Mouse (Mus musculus) MEL (cell line): Measurements from ENCODE around the gene Setdb2.

Experiments
- BHLHE40 ChIP-seq: IDR thresholded peaks from 2 replicates; pipeline ENCODE4 v1.6.1; 2012; ENCODE audit warnings: low read depth, mild to moderate bottlenecking, inconsistent platforms, low read length, improper control_type of control experiment, borderline replicate concordance
- CHD2 ChIP-seq: IDR thresholded peaks from 2 replicates; pipeline ENCODE4 v1.6.1; 2011; ENCODE audit warnings: low read length, improper control_type of control experiment
- CTCF ChIP-seq, 3 experiments: IDR thresholded peaks in 2 of 3; conservative IDR thresholded peaks in 1 of 3; 2 replicates each; pipeline ENCODE4 v1.5.1; 2011 to 2012; ENCODE audit warnings: low read length in 3 of 3, low read depth in 2 of 3, mild to moderate bottlenecking in 2 of 3, improper control_type of control experiment in 1 of 3, inconsistent platforms in 1 of 3, mixed read lengths in 1 of 3, moderate library complexity in 1 of 3; ENCODE audit not compliant: control insufficient read depth in 1 of 3, insufficient read depth in 1 of 3, poor library complexity in 1 of 3, severe bottlenecking in 1 of 3
- ELF1 ChIP-seq: IDR thresholded peaks from 2 replicates; pipeline ENCODE4 v1.6.1; 2014; ENCODE audit warnings: low read depth, mild to moderate bottlenecking, inconsistent platforms, low read length, improper control_type of control experiment, moderate library complexity
- EP300 ChIP-seq, 2 experiments: IDR thresholded peaks; 2 replicates each; pipeline ENCODE4 v1.6.1; 2011; ENCODE audit warnings: improper control_type of control experiment in 2 of 2, low read length in 2 of 2, low read depth in 1 of 2, mild to moderate bottlenecking in 1 of 2
- HCFC1 ChIP-seq: IDR thresholded peaks from 2 replicates; pipeline ENCODE4 v1.6.1; 2012; ENCODE audit warnings: low read depth, mild to moderate bottlenecking, inconsistent platforms, low read length, improper control_type of control experiment, moderate library complexity
- KAT2A ChIP-seq: conservative IDR thresholded peaks from 2 replicates; pipeline ENCODE4 v1.6.1; 2012; ENCODE audit warnings: low read depth, low read length, improper control_type of control experiment, inconsistent platforms
- MAFK ChIP-seq: IDR thresholded peaks from 2 replicates; pipeline ENCODE4 v1.6.1; 2011; ENCODE audit warnings: low read depth, mild to moderate bottlenecking, low read length, improper control_type of control experiment, borderline replicate concordance
- MAX ChIP-seq: IDR thresholded peaks from 2 replicates; pipeline ENCODE4 v1.6.1; 2011; ENCODE audit warnings: low read length, improper control_type of control experiment
- MEF2A ChIP-seq: IDR thresholded peaks from 2 replicates; pipeline ENCODE4 v1.6.1; 2014; ENCODE audit warnings: low read depth, mild to moderate bottlenecking, inconsistent platforms, low read length, improper control_type of control experiment; ENCODE audit not compliant: poor library complexity, insufficient replicate concordance, severe bottlenecking; ENCODE audit errors: extremely low read depth
- POLR2A ChIP-seq, 2 experiments: IDR thresholded peaks; 2 replicates each; pipeline ENCODE4 v1.6.1; 2011 to 2012; ENCODE audit warnings: low read length in 2 of 2, mild to moderate bottlenecking in 2 of 2, control low read depth in 1 of 2, improper control_type of control experiment in 1 of 2, low read depth in 1 of 2, moderate library complexity in 1 of 2; ENCODE audit not compliant: control insufficient read depth in 1 of 2, insufficient read depth in 1 of 2, poor library complexity in 1 of 2
- RCOR1 ChIP-seq: IDR thresholded peaks from 2 replicates; pipeline ENCODE4 v1.6.1; 2012; ENCODE audit warnings: low read depth, mild to moderate bottlenecking, inconsistent platforms, low read length, improper control_type of control experiment

DNA sequence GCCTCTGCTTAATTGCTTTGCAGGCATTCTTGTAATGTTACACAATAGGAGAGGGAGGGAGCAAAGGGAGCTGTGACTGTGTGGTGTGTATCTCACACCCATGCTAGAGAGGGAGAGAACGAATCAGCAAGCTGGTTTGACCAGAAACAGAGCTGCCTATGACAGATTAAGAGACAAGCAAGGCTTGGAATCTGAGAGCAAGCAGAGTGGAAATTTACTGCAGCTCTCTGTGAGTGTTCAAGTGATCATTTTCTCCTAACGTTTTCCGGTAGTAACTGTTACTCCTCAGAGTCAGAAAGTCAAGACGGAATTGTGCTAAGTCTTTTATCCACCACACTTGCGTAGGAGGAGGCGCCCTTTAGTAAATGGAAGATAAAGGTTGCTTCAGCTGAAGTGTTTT lies 38.0 kb upstream of the Setdb2 start:
- no peak for TF ChIP-seq ELF1
- TF ChIP-seq CTCF (IDR thresholded peaks at IDR 0.05 in 2 of 3, conservative IDR thresholded peaks at IDR 0.05 in 1 of 3; ENCODE audit: control insufficient read depth in 1 of 3, insufficient read depth in 1 of 3, low read depth in 2 of 3, low read length in 3 of 3, poor library complexity in 1 of 3, severe bottlenecking in 1 of 3) = no peak
- no peak for TF ChIP-seq EP300 (IDR thresholded peaks at IDR 0.05; ENCODE audit: low read depth in 1 of 2, low read length in 2 of 2)
- TF ChIP-seq MEF2A = no peak
- no peak for TF ChIP-seq MAFK
- TF ChIP-seq HCFC1 = no peak
- no peak for TF ChIP-seq KAT2A
- TF ChIP-seq MAX = no peak
- no peak for TF ChIP-seq POLR2A (IDR thresholded peaks at IDR 0.05; ENCODE audit: control insufficient read depth in 1 of 2, insufficient read depth in 1 of 2, low read depth in 1 of 2, low read length in 2 of 2, poor library complexity in 1 of 2)
- TF ChIP-seq CHD2 = no peak
- TF ChIP-seq BHLHE40 = no peak
- TF ChIP-seq RCOR1 = no peak
